In genomic region chr1:35115521-35115920, GRCm38 (mm10) we compare ENCODE assay signal across 23 mouse cellular contexts.
DNase-seq lines count a peak whose midpoint lies in the region; ATAC-seq lines count a peak whose summit lies in the region.
"Had no signal": no experiment of that assay in that cellular context is flagged by ENCODE, and none has a peak within 500 bp of the region (broad histone marks: within the 10 kb centered on the region; RNA-seq: fewer than 3 reads in every experiment).

No protein-coding gene starts in this region.

- H3K4me3 ChIP-seq in forebrain, embryonic 10.5 days, result no peak overlapping the region
- no peak overlapping the region for H3K4me3 ChIP-seq in hindbrain, embryonic 14.5 days (replicated peaks; ENCODE audit: low read length)
- no peak overlapping the region for H3K4me3 ChIP-seq in hindbrain, embryonic 11.5 days (ENCODE audit: low read depth, low read length)
- H3K4me3 ChIP-seq: embryonic facial prominence, embryonic 10.5 days; embryonic facial prominence, embryonic 12.5 days; forebrain, embryonic 12.5 days had no signal

- H3K27ac ChIP-seq in forebrain, embryonic 10.5 days, result no peak overlapping the region
- no peak overlapping the region for H3K27ac ChIP-seq in hindbrain, embryonic 14.5 days
- H3K27ac ChIP-seq in hindbrain, embryonic 11.5 days (ENCODE audit: low read depth, low read length), result no peak overlapping the region
- H3K27ac ChIP-seq: embryonic facial prominence, embryonic 10.5 days; embryonic facial prominence, embryonic 12.5 days; forebrain, embryonic 12.5 days had no signal

- peaks cover 34% of the 10 kb centered on the region for H3K9me3 ChIP-seq in forebrain, embryonic 10.5 days
- no peaks in the 10 kb centered on the region for H3K9me3 ChIP-seq in hindbrain, embryonic 14.5 days (ENCODE audit: control insufficient read depth, low read length)
- H3K9me3 ChIP-seq in hindbrain, embryonic 11.5 days (ENCODE audit: control insufficient read depth, low read length), result peaks cover 4% of the 10 kb centered on the region; the same call in 1 of the 2 replicates

- DNase-seq in retina, postnatal 1 day, result peak; percentile 45
- no peak for DNase-seq in retina, embryonic 14.5 days (ENCODE audit: low spot score)
- DNase-seq in ES-CJ7 (ENCODE audit: low read depth, low spot score) (peak; percentile 74), R1 (ENCODE audit: low read depth, low spot score) (peak; percentile 68), ZHBTc4 (ENCODE audit: low read depth, low spot score) (peak; percentile 65)
- no peak for DNase-seq in forebrain, embryonic 10.5 days (ENCODE audit: extremely low spot score, low spot score)
- no peak for DNase-seq in hindbrain, embryonic 14.5 days (ENCODE audit: low spot score)
- no peak for DNase-seq in hindbrain, embryonic 11.5 days (ENCODE audit: low spot score)
- DNase-seq: adrenal gland, adult 2 months; adrenal gland, postnatal 14 days; adrenal gland, postnatal 36 days; cerebellum, adult 11-12 months; cerebellum, adult 2 months; cerebellum, adult 9-10 months; cerebellum, postnatal 10 days; cerebellum, postnatal 25 days had no signal

- H3K4me2 ChIP-seq in hindbrain, embryonic 14.5 days (replicated peaks), result no peak overlapping the region
- H3K4me2 ChIP-seq in hindbrain, embryonic 11.5 days (replicated peaks; ENCODE audit: low read depth, low read length), result no peak overlapping the region
- H3K4me2 ChIP-seq: embryonic facial prominence, embryonic 12.5 days; forebrain, embryonic 12.5 days had no signal

- no peaks in the 10 kb centered on the region for H3K36me3 ChIP-seq in forebrain, embryonic 10.5 days (replicated peaks)
- H3K36me3 ChIP-seq in hindbrain, embryonic 14.5 days (replicated peaks; ENCODE audit: control insufficient read depth, insufficient read depth), result no peaks in the 10 kb centered on the region
- H3K36me3 ChIP-seq in hindbrain, embryonic 11.5 days (ENCODE audit: control insufficient read depth, insufficient read depth, low read length), result no peaks in the 10 kb centered on the region
- H3K36me3 ChIP-seq: embryonic facial prominence, embryonic 10.5 days; embryonic facial prominence, embryonic 12.5 days; forebrain, embryonic 12.5 days; G1E had no signal

- no peaks in the 10 kb centered on the region for H3K27me3 ChIP-seq in forebrain, embryonic 10.5 days (ENCODE audit: poor library complexity, severe bottlenecking)
- no peaks in the 10 kb centered on the region for H3K27me3 ChIP-seq in hindbrain, embryonic 14.5 days (ENCODE audit: control insufficient read depth, insufficient read depth, low read length)
- H3K27me3 ChIP-seq in hindbrain, embryonic 11.5 days (ENCODE audit: control insufficient read depth, insufficient read depth, low read length), result no peaks in the 10 kb centered on the region
- H3K27me3 ChIP-seq: embryonic facial prominence, embryonic 12.5 days; forebrain, embryonic 12.5 days; Patski had no signal

- no peak for ATAC-seq in hindbrain, embryonic 14.5 days (ENCODE audit: low FRiP score)
- ATAC-seq in hindbrain, embryonic 11.5 days (ENCODE audit: low FRiP score), result no peak
- ATAC-seq: forebrain, embryonic 14.5 days; forebrain, embryonic 16.5 days; Patski had no signal

- H3K4me1 ChIP-seq in forebrain, embryonic 10.5 days, result no peaks in the 10 kb centered on the region
- no peaks in the 10 kb centered on the region for H3K4me1 ChIP-seq in hindbrain, embryonic 14.5 days (replicated peaks; ENCODE audit: control insufficient read depth, insufficient read depth, low read length)
- H3K4me1 ChIP-seq in hindbrain, embryonic 11.5 days (replicated peaks; ENCODE audit: control insufficient read depth, insufficient read depth, low read length), result no peaks in the 10 kb centered on the region
- H3K4me1 ChIP-seq: embryonic facial prominence, embryonic 10.5 days; embryonic facial prominence, embryonic 12.5 days; forebrain, embryonic 12.5 days had no signal

- H3K9ac ChIP-seq in hindbrain, embryonic 14.5 days, result no peak overlapping the region
- no peak overlapping the region for H3K9ac ChIP-seq in hindbrain, embryonic 11.5 days (ENCODE audit: low read depth, low read length)
- H3K9ac ChIP-seq: embryonic facial prominence, embryonic 12.5 days; forebrain, embryonic 12.5 days had no signal

Comparison
In these comparisons a context has a peak if more than half of its experiments do, and no peak if none do; other contexts are left out.
1. DNase-seq: peak in retina, postnatal 1 day (single experiment), ES-CJ7 (single experiment), R1 (single experiment) and ZHBTc4 (single experiment); none in retina, embryonic 14.5 days (single experiment), forebrain, embryonic 10.5 days (single experiment), hindbrain, embryonic 14.5 days (single experiment) and hindbrain, embryonic 11.5 days (single experiment).